Mouse (Mus musculus) testis, adult 2 months (tissue): ENCODE results near the gene Phactr1. TPM values are rescaled to one million over a fixed set of nuclear protein-coding genes. Genes with fewer than 3 reads are reported as not detected.

Experiments used
- H3K27ac ChIP-seq: fragments of 200-500 bp; 2 replicates; pipeline ENCODE4 v1.5.1; 2012; ENCODE audit warnings: low read depth, low read length; ENCODE audit not compliant: control insufficient read depth, insufficient read depth
- H3K27me3 ChIP-seq: fragments of 200-500 bp; 2 replicates; pipeline ENCODE4 v1.6.1; 2012; ENCODE audit warnings: mild to moderate bottlenecking, low read length, moderate library complexity; ENCODE audit not compliant: control insufficient read depth, insufficient read depth
- H3K36me3 ChIP-seq: fragments of 200-500 bp; 2 replicates; pipeline ENCODE4 v1.6.1; 2012; ENCODE audit warnings: mild to moderate bottlenecking, low read length; ENCODE audit not compliant: control insufficient read depth, insufficient read depth
- H3K4me1 ChIP-seq: fragments of 200-500 bp; 2 replicates; pipeline ENCODE4 v1.6.1; 2012; ENCODE audit warnings: low read length; ENCODE audit not compliant: control insufficient read depth, insufficient read depth
- H3K4me3 ChIP-seq: fragments of 200-500 bp; 2 replicates; pipeline ENCODE4 v1.5.1; 2012; ENCODE audit warnings: low read depth, mild to moderate bottlenecking, low read length, moderate library complexity, mixed read lengths; ENCODE audit not compliant: control insufficient read depth
- CTCF ChIP-seq: fragments of 200-500 bp; IDR thresholded peaks from 2 replicates; pipeline ENCODE4 v1.5.1; 2012; ENCODE audit warnings: low read depth, mild to moderate bottlenecking, inconsistent platforms, low read length, moderate library complexity; ENCODE audit not compliant: control insufficient read depth, insufficient read depth, insufficient replicate concordance
- POLR2A ChIP-seq: fragments of 200-500 bp; IDR thresholded peaks from 2 replicates; pipeline ENCODE4 v1.6.1; 2012; ENCODE audit warnings: low read depth, mild to moderate bottlenecking, inconsistent platforms, low read length, moderate library complexity; ENCODE audit not compliant: control insufficient read depth
- polyA plus RNA-seq: library from polyadenylated mRNA; depleted of rRNA; stranded (reverse); fragments of >200 nt; gene quantifications from 2 replicates; pipeline ENCODE4 v1.2.3, GENCODE M21; 2012; rRNA removed

Gene Phactr1
- 50.2 and 50.3 TPM in 2 replicates for polyA plus RNA-seq

DNA sequence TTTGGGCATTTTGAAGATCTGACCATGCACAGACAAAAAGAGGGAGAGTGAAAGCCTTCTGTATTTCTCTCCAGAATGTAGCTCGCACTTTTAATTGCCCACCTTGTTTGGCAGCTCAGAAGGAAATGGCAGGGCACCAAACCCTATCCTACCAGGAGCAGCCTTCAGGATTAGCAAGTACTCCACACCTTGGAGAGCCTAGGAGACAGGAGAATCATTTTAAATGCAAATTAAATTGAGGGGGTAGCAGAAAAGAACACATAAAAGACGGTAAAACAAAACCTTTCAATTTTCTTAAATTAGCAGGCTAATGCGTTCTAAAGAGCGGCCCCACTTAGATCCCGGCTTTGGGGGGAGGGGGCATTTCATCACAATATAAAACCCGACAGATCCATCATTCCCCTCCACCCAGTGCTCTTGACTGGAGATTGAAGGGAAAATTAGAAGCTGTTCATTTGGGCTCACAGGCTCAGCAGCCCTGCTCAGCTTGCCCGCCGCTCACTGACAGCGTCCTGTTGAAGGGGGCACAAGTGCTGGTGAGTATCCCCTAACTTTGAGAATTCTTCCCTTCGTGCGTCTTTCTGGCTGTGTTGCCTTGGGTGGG is at the start of gene Phactr1:
Phactr1 (plus strand) TSS at position 233 of the 604 bp plus-strand sequence.
- Histone ChIP-seq H3K27ac (no peak within 1 kb of the TSS), H3K4me1 (no peaks in the 10 kb centered on the region), H3K36me3 (no peaks in the 10 kb centered on the region), H3K27me3 (no peaks in the 10 kb centered on the region), H3K4me3 (no peak within 1 kb of the TSS)
- no peak for TF ChIP-seq CTCF
- TF ChIP-seq POLR2A = no peak

DNA sequence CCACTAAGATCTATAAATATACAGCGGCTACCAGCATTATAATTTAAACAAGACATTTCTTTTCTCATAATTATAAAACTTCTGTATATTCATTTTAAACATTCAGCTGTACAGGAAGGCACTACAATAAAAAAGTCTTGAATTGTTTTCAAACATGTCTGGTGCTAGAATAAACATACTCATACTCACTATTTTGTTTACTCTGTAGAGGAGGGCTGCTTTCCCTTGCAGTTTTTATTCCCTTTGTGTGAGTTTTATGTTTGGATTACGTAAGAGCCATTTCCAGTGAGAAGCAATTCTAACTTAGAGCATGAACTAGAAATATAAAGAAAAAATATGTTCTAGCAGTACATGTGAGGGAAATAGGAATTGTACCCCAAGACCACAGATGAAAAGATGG is 45.5 kb upstream of the Phactr1 start:
- Histone ChIP-seq H3K4me3 (no peak overlapping the region), H3K36me3 (no peaks in the 10 kb centered on the region), H3K4me1 (no peaks in the 10 kb centered on the region), H3K27ac (no peak overlapping the region), H3K27me3 (no peaks in the 10 kb centered on the region)
- TF ChIP-seq POLR2A (no peak), CTCF (no peak)

DNA sequence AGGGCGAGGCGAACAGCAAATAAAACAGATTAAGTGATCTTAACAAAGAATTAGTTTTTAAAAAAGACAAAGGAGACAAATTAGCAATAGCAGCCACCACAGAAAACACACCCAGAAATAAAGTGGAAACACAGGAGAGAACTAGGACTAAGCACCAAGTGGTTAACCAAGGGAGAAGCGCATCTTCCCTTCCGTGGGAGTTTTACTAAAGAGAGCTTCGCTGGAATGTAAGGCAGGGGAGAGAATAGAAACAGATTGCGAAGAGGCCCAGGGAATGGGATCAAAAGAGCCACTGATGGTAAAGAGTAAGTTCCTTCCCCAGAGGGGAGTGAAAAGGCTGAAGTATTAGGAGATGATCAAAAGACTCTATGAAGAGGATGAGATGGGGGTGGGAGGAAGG is 30.2 kb upstream of the Phactr1 start:
- H3K4me3 ChIP-seq = no peak overlapping the region
- H3K36me3 ChIP-seq = no peaks in the 10 kb centered on the region
- H3K27ac ChIP-seq = no peak overlapping the region
- TF ChIP-seq POLR2A (no peak), CTCF (no peak)
- H3K4me1 ChIP-seq = no peaks in the 10 kb centered on the region
- H3K27me3 ChIP-seq = no peaks in the 10 kb centered on the region

DNA sequence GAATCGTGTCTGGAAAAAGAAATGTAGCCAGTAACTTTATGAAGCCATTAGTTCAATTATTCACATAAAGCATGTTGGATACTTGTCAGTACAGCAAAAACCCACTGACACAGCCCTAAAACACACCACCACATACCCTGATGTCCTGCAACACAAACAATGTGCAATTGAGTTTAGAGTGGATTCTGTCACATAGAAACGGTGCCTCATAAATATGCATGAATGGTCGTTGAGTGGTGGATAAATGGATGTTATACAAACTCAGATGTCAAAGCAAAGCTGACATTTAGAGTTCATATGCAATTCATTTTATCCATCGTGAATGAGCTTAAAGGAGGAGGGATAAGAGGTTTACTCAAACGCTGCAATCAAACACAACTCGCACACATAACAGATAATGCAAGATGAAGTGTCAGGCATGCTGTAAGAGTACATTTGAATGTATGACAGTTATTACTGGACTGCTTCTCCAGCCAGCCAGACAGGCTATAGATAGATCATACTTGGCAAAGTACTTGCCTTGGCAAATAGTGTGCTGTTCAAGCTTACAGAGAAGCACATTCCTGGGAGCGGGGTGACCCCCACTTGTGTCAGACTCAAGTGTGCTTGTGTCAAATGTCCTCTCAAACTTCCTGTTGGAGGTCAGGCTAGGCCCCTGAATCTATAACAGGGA is 23.6 kb upstream of the Phactr1 start:
- Histone ChIP-seq H3K4me3 (no peak overlapping the region), H3K4me1 (no peaks in the 10 kb centered on the region), H3K36me3 (no peaks in the 10 kb centered on the region), H3K27me3 (no peaks in the 10 kb centered on the region), H3K27ac (no peak overlapping the region)
- TF ChIP-seq CTCF (no peak), POLR2A (no peak)

DNA sequence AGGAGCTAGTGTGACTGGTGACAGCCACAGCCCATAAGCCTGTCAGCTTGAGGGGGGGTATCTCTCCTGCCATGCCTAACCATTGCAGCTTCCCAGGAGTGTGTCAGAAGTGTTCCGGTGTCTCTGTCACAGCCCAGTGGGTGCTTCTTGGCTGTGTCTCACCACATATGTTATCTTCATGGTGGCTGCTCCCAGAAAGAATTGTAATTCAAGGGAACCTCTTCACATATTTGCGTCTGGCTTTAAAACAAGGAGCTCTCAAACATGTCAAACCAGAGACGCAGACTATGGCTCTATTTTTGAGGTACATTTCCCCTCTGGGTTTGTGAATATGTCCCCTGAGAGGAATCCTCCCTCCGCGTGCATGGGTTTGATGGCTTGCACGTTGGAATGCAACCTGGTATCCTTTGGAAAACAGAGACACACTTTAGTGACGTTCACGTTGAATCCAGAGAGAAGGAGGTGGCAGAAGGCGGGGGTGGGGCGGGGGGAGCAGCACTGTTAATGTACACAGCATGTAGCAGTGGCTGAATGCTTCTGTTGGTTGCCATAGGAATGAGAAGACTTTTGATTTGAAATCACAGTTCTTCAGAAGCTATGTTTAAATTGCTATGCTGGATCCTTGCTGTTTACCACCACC is 8.7 kb upstream of the Phactr1 start:
- no peak for TF ChIP-seq CTCF
- no peak for TF ChIP-seq POLR2A
- H3K36me3 ChIP-seq = no peaks in the 10 kb centered on the region
- no peak overlapping the region for H3K4me3 ChIP-seq
- H3K27me3 ChIP-seq = no peaks in the 10 kb centered on the region
- no peak overlapping the region for H3K27ac ChIP-seq
- no peaks in the 10 kb centered on the region for H3K4me1 ChIP-seq

DNA sequence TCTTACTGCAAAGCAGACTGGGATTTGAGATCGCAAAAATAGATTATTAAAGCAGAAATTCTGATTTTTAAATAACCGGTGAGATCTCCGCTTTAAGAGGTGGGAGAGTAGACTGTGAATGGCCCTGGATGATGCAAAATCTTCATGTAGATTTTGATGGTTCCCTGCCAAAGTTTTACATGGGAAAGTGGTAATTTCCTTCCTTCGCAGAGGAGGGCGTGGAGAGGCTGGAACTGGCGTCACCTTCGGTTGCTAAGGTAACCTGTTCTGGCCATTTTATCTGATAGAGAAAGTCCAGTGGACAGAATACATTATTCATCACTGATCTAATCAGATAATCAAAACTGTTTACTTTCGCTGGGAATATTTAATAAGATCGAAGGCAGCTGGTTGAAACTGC is 876 bp downstream of the Phactr1 start:
- H3K4me3 ChIP-seq = no peak overlapping the region
- no peaks in the 10 kb centered on the region for H3K36me3 ChIP-seq
- no peaks in the 10 kb centered on the region for H3K27me3 ChIP-seq
- no peaks in the 10 kb centered on the region for H3K4me1 ChIP-seq
- no peak for TF ChIP-seq POLR2A
- no peak for TF ChIP-seq CTCF
- no peak overlapping the region for H3K27ac ChIP-seq

DNA sequence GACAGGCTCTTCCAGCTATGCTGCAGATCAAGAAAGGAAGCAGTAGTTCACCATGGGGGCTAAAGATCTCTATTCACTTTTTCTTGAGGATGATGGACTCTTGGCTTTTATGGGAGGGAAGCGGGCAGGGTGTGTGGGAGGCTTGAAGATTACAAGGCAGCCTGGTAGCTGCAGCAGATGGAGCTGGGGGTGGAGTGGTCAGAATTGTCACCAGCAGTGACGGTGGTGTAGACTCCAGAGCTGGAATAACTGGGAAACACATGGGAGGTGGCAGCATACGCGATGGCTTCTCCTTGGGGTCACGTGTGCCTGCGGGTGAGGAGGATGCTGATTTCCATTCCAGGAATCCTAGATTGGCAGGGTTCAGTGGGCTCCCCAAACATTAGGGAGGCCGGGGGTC is 3.8 kb downstream of the Phactr1 start:
- no peak overlapping the region for H3K27ac ChIP-seq
- H3K4me1 ChIP-seq = no peaks in the 10 kb centered on the region
- no peaks in the 10 kb centered on the region for H3K36me3 ChIP-seq
- no peak for TF ChIP-seq POLR2A
- no peak for TF ChIP-seq CTCF
- H3K27me3 ChIP-seq = no peaks in the 10 kb centered on the region
- H3K4me3 ChIP-seq = no peak overlapping the region
